Mouse (Mus musculus): ENCODE measurements at regions not wholly inside any gene's neighbourhood (a gene's known extent, or its start where the extent isn't known, plus 50 kb on each side); places are given as distances from the start of the nearest gene placed in this dataset.

DNA sequence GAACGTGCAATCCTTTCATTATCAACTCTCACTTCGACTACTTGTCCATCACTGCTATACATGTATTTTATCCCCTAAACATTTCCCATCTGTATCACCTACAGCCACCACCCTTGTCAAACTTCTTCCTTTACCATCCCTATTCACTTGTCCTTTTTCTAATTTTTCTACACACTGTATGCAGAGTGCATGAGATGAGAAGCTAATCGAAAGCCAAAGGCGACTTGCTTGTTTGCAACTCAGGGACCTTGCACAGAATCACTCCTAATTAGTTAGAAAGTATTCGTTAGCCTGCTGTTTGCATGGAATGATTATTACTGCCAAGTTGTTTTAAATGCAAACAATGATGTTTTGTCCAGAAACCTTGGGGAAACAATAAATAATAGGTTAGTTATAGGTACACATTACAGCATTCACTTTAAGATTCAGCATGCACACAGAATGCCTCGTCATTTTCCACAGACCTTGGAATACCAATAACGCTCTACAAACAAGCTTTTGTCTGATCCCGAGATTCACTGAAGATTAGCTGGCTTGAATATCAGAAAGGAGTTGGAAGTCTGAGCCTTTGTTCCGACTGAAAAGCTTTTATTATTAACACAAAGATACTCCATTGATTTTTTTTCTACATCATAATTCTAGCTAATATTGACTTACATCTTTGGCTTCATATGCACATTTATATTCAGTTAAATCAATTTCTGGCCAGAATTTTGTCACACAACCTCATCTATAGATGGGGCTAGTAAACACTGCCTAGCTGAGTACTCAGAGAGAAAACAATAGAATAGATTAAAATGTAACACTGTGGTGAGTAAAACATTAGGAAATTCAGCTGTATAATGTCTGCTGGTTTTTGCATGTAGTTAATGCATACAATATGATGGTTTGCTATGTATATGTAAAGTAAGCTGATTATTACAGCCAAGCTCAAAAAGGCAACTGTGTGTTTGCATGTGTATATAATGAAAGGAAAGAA lies 130.4 kb upstream of the Cxadr start:
- DNase-seq (ENCODE audit: low spot score in 2 of 2): no peak
- intact Hi-C loops (cut with DNase I): no loop called here

DNA sequence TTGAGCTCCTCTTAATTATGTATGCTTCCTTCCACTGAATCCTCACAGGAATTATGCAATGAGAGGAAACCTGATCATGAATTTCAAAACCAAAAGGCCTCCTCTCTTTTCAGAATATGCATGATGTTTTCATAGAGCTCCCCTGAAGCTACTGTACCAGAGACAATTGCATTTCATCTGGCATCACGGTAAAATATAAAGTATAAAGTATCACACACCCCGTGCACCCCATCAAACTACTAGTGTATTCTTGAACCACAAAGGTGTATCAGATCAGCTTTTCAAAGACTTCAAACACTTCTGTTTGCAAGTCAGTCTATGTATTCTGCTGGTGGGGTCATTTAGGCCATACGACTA lies 144.4 kb upstream of the Cxadr start:
- DNase-seq (ENCODE audit: low spot score in 2 of 2): no peak
- intact Hi-C loops (cut with DNase I): loop anchor here (5.0 to 10.0 kb wide), 5 partner anchors 560 to 1030 kb away; no protein-coding TSS in a partner anchor

DNA sequence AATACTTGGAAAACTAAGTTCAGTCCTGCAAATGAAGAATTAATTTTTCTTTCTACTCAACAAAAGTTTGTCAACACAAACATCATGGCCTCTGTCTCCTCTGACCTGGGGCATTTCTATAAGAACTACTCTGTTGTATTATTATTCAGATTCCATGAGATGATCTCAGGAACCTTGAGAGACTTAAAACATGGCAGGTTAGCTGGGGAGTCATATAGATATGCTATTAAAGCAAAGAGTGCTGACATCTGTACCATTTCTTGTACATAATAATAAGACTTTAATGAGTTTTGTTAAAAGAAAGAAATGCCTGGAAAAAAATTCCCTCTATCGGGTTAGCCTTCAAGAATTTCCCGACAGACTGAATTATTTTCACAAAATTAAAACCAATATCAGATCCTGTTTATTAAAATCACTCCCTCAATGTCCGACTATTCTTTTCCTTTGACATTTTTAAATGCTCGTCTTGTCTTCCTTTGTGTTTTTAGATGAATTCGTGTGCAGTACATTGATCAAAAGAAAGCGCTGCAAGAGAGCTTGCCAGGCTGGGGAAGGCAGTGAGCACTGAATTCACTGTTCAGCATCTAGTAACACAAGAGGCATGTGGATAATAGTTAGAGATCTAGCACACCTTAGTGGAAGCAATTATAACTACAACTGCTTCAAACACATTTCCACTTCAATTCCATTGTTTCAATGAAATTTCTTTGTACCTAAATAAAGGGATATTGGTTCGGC lies 145.0 kb upstream of the Cxadr start:
- peak; percentile 58 to 80 for DNase-seq (ENCODE audit: low spot score in 2 of 2)
- intact Hi-C loops (cut with DNase I): loop anchor here (5.0 to 10.0 kb wide), 5 partner anchors 559 to 1029 kb away; no protein-coding TSS in a partner anchor

DNA sequence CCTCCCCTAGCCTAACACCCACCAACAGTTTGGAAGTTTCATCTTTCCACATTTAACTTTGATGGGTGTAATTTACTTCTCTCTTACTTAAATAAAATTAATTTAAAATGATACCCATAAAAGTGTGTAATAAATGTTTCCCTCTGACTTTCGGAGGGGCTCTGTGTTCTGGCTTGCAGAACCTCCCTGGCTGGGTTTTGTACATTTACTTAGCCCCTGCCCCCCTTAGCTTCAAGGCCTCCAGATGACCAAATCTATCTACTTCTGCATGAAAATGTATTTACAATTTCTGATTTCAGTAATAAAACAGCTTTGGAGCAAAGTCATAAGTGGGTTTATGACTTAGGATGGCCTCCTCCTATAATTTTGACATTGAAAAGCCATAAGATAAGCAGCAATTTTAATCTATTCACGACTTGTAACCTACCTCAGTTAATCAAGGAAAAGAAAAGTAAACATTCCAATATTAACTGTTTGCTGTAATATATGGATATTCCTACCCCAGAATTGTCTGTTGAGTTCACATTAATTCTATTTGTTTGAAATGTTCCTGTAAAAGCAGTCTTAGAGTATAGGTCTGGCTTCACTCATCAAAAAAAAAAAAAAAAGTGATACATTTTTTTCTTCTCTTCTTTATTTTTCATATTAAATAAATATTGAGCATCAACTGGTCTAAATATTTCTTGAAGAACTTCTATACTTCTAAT lies 147.2 kb upstream of the Cxadr start:
- no peak for DNase-seq (ENCODE audit: low spot score in 2 of 2)
- intact Hi-C loops (cut with DNase I): loop anchor here (10.0 kb wide), 1 partner anchor 649 kb away; no protein-coding TSS in a partner anchor

DNA sequence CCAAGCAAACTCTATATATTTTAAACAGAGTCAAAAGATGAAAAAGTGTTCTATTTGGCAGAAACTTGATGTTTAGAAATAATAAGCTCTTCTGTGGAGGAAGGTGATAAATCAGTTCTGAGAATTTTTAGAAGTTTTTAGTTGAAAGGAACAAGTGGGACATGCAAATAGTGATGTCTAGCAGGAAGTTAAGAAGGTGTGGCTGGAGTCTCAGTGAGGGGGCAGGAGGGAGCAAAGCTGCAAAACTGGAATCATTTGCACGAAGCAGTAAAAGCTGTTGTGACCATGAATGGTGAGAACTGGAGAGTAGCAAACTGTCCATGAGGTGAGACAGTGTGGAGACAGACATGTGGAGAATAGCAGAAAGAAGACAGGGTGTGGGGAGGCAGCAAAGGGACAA lies 157.1 kb upstream of the Cxadr start:
- DNase-seq (ENCODE audit: low spot score in 2 of 2): peak; percentile 12 to 73
- intact Hi-C loops (cut with DNase I): no loop called here

DNA sequence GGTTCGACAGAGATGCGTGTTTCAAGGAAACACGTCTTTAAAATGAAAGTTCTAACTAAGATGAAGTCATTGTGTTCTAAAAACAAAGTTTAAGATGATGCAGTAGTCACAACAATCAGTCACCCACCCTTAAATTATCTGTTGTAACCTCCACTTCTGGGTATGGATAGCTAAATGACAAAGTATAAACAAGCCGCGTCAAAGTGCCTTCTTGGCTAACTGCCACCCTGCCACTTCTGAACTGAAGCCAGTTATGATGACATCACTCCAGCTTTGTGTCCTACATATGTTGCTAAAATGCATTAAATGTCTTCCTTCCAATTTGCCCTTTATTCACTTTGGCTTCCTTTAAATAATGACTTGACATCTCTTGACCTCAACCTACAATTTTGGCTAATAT lies 165.8 kb upstream of the Cxadr start:
- intact Hi-C loops (cut with DNase I): no loop called here
- DNase-seq (ENCODE audit: low spot score in 2 of 2): no peak

DNA sequence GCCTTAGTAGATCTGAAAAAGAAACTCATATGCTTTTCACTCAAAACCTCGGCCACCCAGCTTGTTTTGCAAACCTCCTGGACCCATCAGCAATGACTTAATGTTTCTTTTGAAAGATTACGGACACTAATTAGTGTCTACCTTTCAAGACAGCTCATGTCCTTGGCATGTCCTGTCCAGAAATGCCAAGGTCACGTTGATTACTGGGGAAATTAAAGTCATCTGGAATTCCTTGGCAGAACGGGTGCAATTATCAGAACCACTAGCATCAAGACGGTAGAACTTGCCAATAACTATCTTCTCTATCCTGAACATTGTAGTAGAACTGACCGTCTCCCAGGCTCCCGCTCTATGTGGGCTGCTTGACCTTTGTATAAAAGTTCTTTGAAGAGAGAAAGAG lies 166.8 kb upstream of the Cxadr start:
- intact Hi-C loops (cut with DNase I): no loop called here
- DNase-seq (ENCODE audit: low spot score in 2 of 2): no peak

DNA sequence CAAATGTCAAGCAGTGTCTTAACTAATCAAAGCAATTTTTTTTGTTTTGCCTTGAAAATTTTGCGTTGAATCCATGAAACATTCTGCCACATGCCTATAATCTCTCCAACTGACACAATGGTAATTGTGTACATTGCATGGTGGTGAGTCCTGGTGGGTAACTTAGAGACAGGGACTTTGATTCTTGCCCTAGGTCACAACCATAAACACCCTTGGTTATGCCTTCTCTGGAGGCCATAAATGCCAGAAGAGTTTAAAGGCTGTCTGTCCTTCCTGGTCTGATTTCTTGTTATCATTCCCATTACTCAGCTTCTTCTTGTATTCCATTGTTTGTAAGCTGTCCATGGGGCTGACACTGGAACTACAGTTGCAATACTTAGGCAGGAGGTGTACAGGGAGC lies 179.6 kb upstream of the Cxadr start:
- intact Hi-C loops (cut with DNase I): no loop called here
- DNase-seq (ENCODE audit: low spot score in 2 of 2): no peak

DNA sequence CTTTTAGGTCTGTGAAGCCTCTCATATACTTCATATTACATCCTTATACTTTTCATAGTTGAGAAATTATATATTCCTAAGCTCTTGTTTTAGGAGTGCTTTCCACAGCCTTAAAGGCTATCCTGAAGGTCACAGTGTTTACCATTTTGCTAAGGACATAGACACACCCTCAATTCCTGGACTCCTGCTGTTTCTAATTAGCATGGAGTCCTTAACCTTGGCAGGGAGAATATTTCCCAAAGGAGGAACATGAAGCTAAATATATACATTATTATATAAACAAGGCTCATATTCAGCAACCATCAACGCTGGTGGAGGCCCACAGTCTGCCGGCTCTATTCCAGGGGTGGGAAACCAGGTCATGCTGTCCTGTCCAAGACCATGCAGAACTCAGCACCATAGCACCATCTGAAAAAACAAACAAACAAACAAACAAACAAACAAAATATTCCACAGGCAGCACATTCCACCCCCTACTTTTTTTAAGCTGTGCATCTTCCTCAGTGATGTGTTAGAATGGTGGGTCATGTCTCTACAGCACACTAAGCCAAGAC lies 180.9 kb upstream of the Cxadr start:
- intact Hi-C loops (cut with DNase I): no loop called here
- no peak for DNase-seq (ENCODE audit: low spot score in 2 of 2)

DNA sequence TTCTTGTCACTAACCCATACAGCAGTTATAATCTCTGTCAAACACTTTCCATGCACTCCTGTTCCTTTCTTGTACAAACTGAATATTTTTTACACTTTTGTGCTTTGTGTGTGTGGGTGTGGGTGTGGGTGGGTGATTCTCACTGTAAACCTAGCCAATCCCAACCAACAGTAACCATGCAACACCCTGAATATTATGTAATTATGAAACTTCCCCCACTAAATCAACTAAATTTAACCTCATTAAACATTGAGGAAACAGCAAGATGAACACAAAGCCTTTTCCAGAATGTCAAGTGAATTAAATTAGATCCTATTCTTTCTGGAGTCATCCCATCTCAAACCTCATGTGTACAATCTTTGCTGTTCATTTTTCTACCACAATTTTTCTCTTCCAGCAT lies 197.0 kb upstream of the Cxadr start:
- intact Hi-C loops (cut with DNase I): no loop called here
- DNase-seq (ENCODE audit: low spot score in 2 of 2): peak in 1 of 2 experiments; percentile 66

DNA sequence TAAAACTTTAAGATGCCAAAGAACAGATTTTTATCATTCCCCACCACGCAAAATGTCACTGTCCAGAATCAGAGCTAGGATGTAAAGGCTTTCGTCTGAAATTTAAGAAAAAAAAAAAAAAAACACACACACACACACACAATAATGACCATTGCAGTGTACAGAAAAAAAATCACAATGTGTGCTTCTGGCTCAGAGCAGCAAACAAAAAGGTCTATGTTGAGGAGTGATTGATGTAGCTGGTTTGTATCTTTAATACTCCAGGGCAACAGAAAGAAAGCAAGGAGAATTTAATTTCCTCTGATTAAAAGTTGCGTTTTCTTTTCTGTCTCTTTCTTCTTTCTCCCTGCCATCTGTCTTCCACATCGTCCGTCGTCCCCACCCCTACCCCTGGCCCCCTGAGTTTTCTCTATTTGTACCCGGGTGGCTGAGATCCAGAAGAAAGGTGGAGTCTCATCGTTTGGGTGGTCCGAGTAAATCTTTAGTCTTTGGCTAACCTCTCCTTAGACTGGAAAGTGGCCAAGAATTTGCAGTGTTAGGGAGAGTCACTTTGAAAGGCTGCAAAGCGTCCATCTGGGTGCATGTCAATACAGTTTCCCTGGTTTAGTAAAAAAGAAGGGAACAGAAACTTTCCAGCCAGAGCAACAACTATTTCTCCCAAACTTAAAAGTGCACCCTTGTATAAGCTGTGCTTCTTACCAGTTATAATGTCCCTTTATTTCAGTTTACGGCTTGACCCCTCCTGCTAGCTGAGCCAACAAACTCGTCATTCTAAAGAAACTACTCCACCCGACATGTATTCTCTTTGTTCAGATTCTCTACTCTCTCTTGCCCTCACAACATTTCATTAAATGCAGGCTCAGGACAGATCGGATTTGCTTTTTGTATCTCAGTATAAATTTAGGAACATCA lies 199.6 kb upstream of the Cxadr start:
- intact Hi-C loops (cut with DNase I): no loop called here
- no peak for DNase-seq (ENCODE audit: low spot score in 2 of 2)

DNA sequence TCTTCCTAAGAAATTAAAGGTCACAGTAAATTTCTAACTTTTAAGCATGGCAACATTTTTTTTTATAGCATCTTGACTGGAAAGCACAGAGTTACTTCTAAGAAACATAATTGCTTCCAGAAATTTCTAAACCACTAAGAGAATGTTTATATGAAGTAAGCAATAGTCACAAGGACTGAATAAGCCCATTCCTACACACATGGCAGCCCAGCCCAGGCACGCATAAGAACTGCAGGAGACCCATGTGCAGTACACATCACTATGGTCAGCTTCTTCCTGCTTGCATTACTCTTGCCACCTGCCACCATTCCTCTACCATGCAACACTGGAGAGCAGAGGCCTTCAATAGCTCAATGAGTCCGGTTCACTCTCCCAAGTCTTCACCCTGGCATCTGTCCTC lies 201.4 kb upstream of the Cxadr start:
- intact Hi-C loops (cut with DNase I): no loop called here

DNA sequence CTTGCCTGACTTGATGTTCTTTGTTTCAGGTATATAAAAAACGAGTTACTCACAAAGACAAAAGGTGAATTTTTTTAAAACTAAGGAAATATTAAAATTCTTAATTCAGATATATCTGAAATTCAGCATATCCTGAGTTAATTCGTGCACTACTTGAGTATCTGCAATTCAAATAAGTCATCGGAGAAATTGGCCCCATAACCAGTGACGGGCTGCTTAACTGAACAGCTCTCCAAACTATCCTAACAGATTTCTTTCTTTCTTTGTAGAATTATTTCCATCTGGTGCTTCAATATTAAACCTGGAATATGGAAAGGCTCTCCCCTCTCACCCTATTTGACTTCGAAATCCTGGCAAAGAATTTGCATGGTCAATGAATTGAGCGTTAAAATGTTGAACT lies 202.2 kb upstream of the Cxadr start:
- DNase-seq (ENCODE audit: low spot score in 2 of 2): no peak
- intact Hi-C loops (cut with DNase I): no loop called here

More for the DNA sequence above, 201.4 kb upstream of the Cxadr start:
- no peak for DNase-seq (ENCODE audit: low spot score in 2 of 2)

DNA sequence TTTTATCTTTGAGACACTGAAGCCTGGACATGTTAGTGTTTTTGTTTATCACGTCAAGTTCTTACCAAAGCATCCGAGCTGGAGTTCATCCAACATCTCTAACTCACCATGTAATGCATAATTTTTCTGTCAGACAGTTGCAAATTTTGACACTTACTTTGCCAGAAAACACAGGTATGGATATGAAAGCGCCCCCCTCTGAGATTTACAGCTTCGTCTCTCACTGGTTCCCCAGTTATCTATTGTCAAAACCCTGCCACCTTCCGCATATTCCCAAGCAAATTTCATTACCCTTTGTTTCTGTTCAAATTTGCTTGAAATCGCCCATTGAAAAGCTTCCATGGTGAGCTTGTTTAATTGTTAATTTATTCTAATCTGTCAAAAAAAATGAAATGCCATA lies 202.7 kb upstream of the Cxadr start:
- DNase-seq (ENCODE audit: low spot score in 2 of 2): no peak
- intact Hi-C loops (cut with DNase I): no loop called here

DNA sequence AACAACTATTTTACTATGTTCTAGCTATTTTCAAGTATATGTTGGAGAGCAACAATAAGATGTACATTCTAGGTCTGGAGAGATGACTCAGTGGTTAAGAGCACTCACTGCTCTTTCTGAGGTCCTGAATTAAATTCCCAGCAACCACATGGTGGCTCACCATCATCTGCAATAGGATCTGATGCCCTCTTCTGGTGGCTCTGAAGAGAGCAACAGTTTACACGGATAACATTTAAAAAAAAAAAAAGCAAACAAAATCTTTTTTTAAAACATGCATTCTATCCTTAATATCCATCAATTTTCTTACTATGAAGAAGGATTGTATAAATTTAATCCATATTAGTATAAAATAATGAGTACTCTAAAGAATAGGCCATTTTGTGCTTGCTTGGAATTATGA lies 204.7 kb upstream of the Cxadr start:
- intact Hi-C loops (cut with DNase I): no loop called here
- no peak for DNase-seq (ENCODE audit: low spot score in 2 of 2)

DNA sequence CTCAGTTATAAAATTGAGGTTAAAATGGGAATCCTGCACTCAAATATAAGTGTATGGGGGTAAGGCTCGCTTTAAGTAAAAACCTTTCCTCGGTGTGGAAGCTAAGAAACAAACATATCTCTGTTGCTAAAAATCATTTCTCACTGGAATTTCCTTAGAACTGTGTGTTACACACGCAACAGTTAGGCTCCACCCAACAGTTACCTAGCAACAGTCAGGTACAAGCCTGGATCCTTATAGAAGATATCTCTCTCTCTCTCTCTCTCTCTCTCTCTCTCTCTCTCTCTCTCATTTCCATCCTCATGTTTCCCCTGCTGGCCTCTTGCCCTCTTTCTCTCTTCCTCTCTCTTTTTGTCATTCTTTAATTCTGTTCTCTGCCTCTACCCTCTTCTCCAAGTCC lies 211.1 kb upstream of the Cxadr start:
- no peak for DNase-seq (ENCODE audit: low spot score in 2 of 2)
- intact Hi-C loops (cut with DNase I): no loop called here

DNA sequence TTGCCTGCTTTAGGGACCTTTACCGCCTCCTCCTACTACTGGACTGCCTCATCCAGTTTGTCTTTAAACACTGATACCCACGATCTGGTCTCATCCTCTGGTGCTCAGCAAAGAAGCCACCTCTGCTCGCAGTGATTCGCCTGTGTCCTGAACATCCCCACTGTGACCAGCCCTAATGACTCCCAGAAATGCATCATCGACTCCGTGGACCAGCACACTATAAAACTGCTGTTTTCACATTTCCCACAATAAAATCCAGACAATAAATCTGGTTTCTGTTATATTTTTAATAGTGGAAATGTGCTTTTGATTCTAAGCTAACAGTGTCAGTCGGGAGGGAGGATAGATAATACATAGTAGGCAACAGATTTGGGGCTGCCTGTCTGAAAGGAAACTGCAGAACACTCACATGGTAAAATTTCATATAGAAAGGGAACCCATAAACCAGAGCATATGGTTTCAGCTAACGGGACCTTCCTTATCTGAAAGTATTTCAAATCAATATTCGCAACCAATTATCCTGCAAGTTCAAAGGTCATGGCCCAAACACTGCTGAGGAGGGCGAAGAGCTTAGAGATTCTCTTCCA lies 233.7 kb upstream of the Cxadr start:
- DNase-seq (ENCODE audit: low spot score in 2 of 2): no peak
- intact Hi-C loops (cut with DNase I): no loop called here

DNA sequence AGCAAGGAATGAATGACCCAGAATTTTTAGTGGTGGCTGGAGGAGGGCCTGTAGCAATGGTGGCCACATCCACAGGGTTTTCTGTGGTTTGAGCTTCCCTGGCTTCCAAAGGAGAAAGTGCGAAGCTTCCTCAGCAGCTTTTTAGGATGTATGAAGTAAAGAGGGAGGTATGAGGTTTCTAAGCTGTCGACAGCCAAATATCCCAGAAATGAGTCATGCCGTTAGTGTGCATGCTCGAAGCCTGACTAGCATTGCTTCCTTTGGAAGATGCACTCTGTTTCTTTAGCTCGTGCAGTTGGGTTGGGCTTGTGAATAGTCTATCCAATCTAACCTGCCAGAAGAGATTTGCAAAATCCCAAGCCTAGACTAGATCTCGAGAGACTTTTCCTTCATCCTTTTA lies 240.8 kb upstream of the Cxadr start:
- intact Hi-C loops (cut with DNase I): no loop called here
- DNase-seq (ENCODE audit: low spot score in 2 of 2): peak in 1 of 2 experiments; percentile 19

DNA sequence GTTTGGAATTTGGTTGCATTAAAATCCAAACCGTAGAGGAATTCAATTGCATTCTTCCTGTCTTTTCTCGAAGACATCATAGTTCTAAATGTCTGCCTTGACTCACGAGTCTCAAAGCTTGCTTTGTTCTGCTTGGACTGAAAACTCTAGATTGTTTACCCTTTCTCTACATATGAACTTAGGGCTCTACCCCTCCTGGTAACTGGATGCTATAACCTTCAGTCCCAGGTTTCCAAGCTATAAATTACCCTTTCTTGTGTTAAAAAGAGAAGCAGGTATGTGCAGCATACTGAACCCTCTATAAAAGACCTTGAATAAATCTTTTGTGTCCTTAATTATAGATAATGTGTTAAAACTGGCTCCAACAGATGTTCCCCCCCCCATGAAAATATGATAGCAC lies 243.7 kb upstream of the Cxadr start:
- no peak for DNase-seq (ENCODE audit: low spot score in 2 of 2)
- intact Hi-C loops (cut with DNase I): no loop called here

Data from left cerebral cortex, postnatal 25 days (tissue).